Mouse (Mus musculus): ENCODE data around the gene Nrbf2.

Gene Nrbf2

GRCm38 (mm10) chr10:67285176-67285814, at the start of gene Nrbf2:
Gene Nrbf2 (minus strand): TSS chr10:67285305.
- peak; percentile 94 for DNase-seq (ENCODE audit: low read depth, low spot score)

DNA sequence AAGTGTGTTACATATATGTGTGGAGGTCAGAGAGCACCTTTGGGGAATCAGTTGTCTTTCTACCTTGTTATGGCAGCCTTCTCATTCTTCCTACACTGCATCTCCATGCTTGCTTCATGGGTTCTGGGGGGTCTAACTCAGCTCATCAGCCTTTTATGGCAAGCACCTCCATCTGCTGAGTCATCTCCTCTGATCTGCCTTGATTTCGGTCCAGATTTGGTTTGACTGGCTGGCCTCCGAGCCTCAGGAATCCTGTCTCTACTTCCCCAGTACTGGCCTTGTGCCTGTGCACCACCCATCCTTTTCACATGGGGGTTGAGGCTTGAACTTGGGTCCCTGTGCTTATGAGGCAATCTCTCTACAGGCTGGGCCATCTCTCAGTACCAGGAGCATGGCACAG, 45.5 kb upstream of the Nrbf2 start:
- DNase-seq (ENCODE audit: low read depth, low spot score): no peak

DNA sequence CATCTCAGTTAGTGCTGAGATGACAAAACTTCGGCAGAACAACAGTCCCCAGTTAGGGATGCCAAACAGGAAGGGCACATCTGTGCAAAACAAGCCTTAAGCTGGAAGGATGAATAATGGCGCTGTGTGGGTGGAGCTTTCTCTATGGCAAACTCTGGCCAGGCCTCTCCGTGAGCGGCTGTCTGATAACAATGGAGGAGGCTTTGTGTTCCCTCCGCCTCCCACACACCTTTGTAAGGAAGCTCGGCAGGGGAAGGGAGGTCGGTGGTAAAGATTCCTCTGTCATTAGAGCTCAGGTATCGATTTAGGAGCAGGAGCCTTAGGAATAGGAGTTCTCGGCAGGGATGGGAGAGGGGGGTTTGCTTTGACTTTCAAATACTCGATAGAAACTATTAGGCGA, 44.6 kb upstream of the Nrbf2 start:
- DNase-seq (ENCODE audit: low read depth, low spot score): no peak

DNA sequence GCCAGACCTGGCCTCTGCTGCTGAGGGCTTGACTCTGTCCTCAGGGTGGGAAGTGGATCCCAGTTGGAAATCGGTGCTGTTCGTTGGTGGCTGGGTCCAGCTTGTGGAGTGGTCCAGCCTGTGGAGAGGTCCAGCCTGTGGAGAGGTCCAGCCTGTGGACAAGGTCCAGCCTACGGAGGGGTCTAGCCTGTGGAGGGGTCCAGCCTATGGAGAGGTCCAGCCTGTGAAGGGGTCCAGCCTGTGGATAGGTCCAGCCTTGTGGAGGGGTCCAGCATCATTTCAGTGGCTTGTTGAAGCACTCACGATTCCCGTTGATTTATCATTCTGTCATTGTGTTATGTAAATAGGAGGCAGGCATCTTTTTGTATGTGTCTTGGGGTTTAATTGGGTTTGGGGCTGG, 43.1 kb upstream of the Nrbf2 start:
- no peak for DNase-seq (ENCODE audit: low read depth, low spot score)

DNA sequence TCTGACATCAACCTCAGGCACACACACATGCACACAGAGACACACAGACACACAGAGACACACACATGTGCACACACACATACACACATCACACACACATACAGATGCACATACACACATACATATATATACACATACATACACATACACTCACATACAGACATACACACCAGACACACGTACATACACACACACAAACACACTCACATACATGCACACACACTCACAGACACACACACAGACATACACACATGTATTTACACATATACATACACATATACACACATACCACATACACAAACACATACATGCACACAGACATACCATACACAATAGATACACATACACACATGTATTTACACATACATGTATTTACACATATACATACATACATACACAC, 38.9 kb upstream of the Nrbf2 start:
- DNase-seq (ENCODE audit: low read depth, low spot score): no peak

- DNase-seq (ENCODE audit: low read depth, low spot score): no peak
These were observed 36.3 kb upstream of the Nrbf2 start for GRCm38 (mm10) chr10:67321396-67321795.

GRCm38 (mm10) chr10:67320207-67320859, 35.2 kb upstream of the Nrbf2 start:
- no peak for DNase-seq (ENCODE audit: low read depth, low spot score)

DNA sequence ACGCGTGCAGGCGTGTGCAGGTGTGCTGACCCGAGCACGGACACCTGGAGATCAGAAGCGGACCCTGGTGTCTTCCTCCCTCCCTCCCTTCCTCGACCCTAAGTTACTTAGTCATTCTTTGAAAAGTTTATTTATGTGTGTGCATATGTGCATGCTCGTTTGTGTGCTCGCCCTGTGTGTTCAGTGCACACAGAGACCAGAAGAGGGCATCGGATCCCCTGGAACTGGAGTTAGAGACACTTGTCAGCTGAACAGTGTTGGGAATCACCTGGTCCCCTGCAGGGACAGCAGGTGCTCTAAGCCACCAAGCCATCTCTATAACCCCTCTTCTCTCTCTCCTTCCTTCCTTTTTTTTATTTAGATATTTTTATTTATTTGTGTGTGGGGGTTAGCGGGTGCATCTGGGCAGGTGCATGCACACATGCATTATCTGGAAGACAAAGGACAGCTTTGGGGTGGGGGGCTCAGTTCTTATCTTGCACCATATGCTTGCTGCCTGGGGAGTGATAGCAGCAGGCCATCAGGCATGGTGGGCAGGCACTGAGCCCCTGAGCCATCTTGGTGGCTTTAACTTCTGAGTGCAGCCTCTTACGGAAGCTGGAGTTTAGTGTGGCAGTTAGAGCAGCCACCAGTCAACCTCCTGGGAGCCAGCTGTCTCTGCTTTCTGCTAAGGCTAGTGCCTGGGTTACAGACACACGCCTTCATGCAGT, 34.1 kb upstream of the Nrbf2 start:
- no peak for DNase-seq (ENCODE audit: low read depth, low spot score)

DNA sequence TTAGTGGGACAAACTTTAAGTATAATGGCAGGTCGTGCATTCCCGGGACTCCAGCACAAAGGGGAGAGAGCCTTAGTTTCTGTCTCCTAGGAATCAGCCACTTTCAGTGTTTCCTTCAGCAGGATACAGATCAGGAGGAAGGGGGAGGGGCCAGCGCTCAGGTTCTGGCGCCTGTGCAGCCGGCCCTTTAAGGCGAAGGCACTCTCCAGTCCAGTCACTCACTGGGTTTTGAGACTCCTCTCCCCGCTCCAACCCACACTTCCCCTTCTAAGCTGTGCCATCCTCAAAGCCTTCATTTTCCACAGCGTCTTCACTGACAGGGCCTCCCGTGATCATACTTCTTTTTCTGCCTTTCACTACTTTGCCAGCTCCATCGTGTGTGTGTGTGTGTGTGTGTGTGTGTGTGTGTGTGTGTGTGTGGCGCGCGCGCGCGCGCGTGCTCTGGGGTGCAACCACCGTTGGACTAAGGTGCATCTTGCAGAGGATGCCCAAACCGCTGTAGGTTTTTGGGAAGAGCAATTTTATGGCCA, 32.9 kb upstream of the Nrbf2 start:
- peak; percentile 43 for DNase-seq (ENCODE audit: low read depth, low spot score)

- peak; percentile 84 for DNase-seq (ENCODE audit: low read depth, low spot score)
These were observed 29.8 kb upstream of the Nrbf2 start for GRCm38 (mm10) chr10:67314811-67315435.

DNA sequence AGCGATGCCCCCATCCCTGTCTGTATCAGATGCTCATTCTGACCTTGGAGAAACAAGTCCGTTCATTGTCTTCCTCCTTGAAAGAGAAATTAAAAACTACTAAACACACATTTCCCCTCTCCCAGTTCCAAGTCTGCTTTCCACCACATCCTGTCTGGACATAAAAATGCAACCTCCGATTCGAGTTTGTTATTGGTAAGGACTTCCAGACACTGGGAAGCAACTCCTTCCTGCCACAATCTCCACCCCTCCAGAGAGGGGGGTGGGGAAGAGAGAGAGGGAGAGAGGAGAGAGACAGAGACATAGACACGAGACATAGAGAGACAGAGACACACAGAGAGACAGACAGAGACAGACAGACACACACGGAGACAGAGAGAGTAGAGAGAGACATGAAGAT, 27.4 kb upstream of the Nrbf2 start:
- no peak for DNase-seq (ENCODE audit: low read depth, low spot score)

DNA sequence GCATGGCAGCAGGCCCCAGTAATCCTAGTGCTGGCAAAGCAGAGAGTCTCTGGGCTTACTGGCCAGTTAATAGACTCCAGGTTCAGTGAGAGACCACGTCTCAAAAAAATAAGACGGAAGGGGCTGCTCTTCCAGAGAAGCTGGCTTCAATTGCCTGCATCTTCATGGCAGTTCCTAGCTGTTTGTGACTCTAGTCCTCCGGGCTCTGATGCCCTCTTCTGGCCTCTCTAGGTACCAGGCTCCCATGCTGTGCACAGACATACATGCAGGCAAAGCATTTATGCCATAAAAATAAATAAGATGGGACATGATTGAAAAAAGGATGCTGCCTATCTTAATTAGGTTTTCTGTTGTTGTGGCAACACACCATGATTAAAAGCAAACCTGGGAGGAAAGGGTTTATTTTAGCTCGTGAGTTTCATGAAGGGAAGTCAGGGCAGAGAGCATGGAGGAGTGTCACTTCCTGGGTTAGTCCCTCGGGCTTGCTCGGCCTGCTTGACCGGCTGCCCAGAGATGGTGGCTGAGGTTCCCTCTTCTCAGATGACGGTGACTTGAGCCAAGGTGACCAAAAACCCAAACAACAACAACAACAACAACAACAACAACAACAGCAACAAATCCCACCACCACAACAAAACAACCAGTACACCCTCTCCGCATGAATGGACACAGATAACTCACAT, 26.3 kb upstream of the Nrbf2 start:
- peak; percentile 65 for DNase-seq (ENCODE audit: low read depth, low spot score)

GRCm38 (mm10) chr10:67309483-67310138, 24.5 kb upstream of the Nrbf2 start:
- no peak for DNase-seq (ENCODE audit: low read depth, low spot score)

- DNase-seq (ENCODE audit: low read depth, low spot score): no peak
These were observed 17.2 kb upstream of the Nrbf2 start for GRCm38 (mm10) chr10:67302340-67302739.

DNA sequence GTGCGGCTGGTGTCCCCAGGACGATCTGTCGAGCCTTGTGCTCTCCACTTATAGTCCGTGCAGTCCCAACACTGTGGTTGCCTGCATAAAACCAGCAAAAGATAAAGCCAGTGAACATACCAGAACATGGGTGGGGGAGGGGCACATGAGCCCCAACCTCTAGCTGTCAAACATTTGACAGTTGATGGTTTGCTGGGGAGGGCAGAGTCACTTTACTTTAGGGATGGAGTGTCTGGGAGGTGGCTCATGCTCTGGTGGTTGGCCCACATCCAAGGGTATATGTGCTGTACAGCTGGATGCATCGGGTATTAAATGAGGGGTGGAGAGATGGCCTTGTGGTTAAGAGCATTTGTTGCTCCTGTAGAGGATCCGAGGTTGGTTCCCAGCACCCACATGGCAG, 15.9 kb upstream of the Nrbf2 start:
- DNase-seq (ENCODE audit: low read depth, low spot score): no peak

GRCm38 (mm10) chr10:67299285-67299684, 14.2 kb upstream of the Nrbf2 start:
- no peak for DNase-seq (ENCODE audit: low read depth, low spot score)

DNA sequence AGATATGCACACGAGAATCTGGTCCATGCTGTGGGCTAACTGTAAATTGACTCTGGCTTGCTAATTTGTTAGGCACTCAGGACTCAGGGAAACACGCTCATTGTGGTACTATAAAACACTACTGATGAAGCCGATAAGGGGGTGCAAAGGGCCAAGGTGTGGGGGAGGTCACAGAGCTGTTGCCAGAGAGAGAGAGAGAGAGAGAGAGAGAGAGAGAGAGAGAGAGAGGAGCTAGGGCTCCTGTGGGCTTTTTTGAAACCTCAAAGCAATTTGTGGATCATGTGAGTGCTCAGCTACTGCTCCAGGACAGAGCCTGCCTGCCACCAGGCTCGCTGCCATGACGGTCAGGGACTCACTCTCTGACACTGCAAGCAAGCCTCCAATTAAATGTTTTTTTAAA, 13.8 kb upstream of the Nrbf2 start:
- DNase-seq (ENCODE audit: low read depth, low spot score): no peak

DNA sequence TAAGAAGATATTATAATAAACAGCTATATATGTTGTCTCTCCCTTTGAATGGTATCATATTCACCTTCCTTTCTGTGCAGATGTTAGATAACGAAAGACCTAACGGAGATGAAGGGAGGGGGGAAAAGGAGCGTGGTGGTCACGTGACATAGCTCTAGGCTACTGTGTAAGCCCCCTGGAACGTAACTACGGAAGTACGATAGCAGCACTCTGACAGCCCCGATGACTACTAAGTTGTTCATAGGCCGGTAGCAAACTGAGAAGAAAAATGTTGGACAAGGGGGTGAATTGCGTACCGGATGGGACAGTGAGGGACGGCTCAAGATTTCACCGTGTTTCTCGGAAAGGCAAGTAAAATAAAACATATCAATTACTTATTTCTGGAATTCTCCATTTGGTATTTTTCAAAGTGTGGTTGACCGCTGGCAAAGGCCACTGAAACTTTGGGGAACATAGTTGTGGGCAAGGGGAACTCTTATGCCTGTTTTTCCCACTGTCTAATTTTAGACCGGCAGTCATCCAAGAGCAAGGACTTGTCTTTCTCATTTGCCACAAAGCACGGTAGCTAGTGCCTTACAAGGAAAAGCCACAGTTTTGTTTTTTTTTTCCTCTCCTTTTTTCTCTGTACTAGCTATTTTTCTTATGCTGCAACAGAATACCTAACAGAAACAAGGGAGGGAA, 12.2 kb upstream of the Nrbf2 start:
- no peak for DNase-seq (ENCODE audit: low read depth, low spot score)

GRCm38 (mm10) chr10:67296482-67297152, 11.5 kb upstream of the Nrbf2 start:
- no peak for DNase-seq (ENCODE audit: low read depth, low spot score)

GRCm38 (mm10) chr10:67295938-67296466, 10.9 kb upstream of the Nrbf2 start:
- no peak for DNase-seq (ENCODE audit: low read depth, low spot score)
